Mouse (Mus musculus): ENCODE data around the gene Oas2. TPM values are rescaled to one million over a fixed set of nuclear protein-coding genes. Genes with fewer than 3 reads are reported as not detected.
"Not testable (repeated sequence)": the region's sequence is repeated elsewhere in the genome, so short reads cannot be mapped to it uniquely, and the experiment has no call there.

Oas2 gene
- total RNA-seq (2021) = under 1 TPM; 0.18 to 0.37 TPM
- long read RNA-seq, experiment 1 = 0 reads
- long read RNA-seq, experiment 2 = 0 reads

DNA sequence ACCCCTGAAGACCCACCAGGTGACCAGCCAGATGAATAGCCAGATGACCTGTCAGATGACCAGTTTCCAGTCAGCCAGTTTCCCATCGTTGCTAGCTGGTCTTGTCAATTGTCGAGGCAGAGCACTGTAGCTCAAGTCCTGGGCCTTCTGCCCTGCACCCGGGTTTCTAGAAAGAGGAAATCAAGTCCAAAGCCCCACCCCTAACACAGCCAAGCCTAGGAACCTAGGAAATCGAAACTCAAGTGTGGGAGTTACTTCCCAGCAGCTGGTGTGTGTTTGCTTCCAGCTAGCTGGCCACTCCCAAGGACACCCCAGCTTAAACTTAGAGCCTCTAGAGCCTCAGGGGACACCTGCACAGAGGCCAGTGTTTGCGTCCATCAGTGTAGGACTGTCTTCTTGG lies at the start of gene Oas2:
TSS of gene Oas2 (minus strand) at position 166 of the 400 bp plus-strand sequence.
- no peak for DNase-seq
- intact Hi-C loops (cut with DNase I) = no loop called here

- intact Hi-C loops (cut with DNase I); DNase-seq: not testable (repeated sequence)
These were observed 49.3 kb upstream of the Oas2 start for GRCm38 (mm10) chr5:120798943-120799342.

- DNase-seq; intact Hi-C loops (cut with DNase I): not testable (repeated sequence)
These were observed 48.5 kb upstream of the Oas2 start for GRCm38 (mm10) chr5:120798147-120798546.

GRCm38 (mm10) chr5:120795480-120796034 lies 45.9 kb upstream of the Oas2 start, which contains the start of gene Oas1e:
Oas1e (minus strand) TSS chr5:120795530.
- DNase-seq; intact Hi-C loops (cut with DNase I): not testable (repeated sequence)

DNA sequence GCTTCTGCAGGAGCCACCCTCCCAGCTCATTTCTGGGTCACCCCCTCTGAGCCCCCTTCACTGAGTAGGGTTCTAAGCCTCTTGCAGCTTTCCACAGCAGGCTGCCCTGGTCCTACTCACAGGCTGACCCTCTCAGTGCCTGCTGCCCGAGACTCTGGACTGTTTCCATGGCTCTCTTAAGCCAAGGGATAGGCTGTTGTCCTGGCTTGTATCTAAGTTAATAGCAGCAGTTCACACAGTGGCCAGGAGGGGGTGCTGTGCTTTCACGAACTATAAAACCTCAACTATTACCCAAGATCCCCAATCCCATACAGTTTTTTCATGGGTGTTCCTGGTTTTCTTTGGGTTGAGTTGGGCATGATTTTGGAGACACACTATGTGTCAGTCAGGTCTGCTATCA lies 43.4 kb upstream of the Oas2 start:
- intact Hi-C loops (cut with DNase I) = no loop called here

DNA sequence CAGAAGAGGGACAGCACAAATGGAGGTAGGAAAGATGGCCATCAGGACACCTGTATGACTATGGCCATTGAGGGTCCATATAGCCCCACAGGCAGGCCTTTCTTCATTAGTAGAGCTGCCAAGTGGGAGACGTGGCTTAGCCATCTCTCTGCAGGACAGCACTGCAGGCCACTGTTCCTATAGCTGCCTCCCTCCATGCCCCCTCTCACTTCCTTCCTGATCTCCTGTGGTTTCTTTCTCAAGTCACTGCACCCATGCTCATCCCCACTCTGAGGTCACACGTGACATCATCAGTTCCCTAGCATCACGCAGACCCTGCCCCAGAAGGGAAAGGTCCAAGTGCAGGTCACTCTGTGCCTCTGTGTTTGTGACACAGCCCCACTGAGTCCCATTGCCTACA lies 37.4 kb upstream of the Oas2 start:
- no peak for DNase-seq
- intact Hi-C loops (cut with DNase I) = no loop called here

More for the DNA sequence above, 43.4 kb upstream of the Oas2 start:
- peak in 1 of 2 experiments; percentile 25 for DNase-seq

- intact Hi-C loops (cut with DNase I) = no loop called here
- DNase-seq = no peak
These were observed 32.8 kb upstream of the Oas2 start for GRCm38 (mm10) chr5:120782446-120782845.

- intact Hi-C loops (cut with DNase I) = no loop called here
- no peak for DNase-seq
These were observed 32.0 kb upstream of the Oas2 start for GRCm38 (mm10) chr5:120781646-120782045.

- intact Hi-C loops (cut with DNase I) = no loop called here
- DNase-seq = no peak
These were observed 30.3 kb upstream of the Oas2 start for GRCm38 (mm10) chr5:120779922-120780321.

DNA sequence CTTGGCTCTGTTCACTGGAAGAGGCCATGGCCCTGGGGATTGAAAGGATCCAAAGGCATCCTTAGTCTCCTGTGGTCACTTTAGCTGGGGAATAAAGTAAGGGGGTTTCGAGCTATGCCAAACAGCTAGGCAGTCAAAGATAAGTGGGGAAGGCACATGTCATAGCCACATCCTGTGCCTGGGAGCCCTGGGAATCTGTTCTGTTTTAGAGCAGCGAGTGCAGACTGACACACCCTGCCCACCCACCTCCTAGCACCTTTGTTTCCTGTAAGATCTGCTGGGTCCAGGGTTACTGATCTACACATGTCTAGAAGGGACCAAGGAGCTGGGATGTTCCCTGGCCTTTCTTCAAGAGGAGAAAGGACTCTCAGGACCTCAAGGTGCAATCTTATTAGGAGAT lies 29.3 kb upstream of the Oas2 start:
- intact Hi-C loops (cut with DNase I) = no loop called here
- DNase-seq = no peak

GRCm38 (mm10) chr5:120777478-120777877 lies 27.8 kb upstream of the Oas2 start, which contains the start of gene Oas3:
Oas3 (minus strand) TSS chr5:120777661.
- DNase-seq = no peak
- intact Hi-C loops (cut with DNase I) = no loop called here

- no peak for DNase-seq
- intact Hi-C loops (cut with DNase I) = no loop called here
These were observed 27.1 kb upstream of the Oas2 start for GRCm38 (mm10) chr5:120776801-120777200.

- intact Hi-C loops (cut with DNase I) = no loop called here
- no peak for DNase-seq
These were observed 25.8 kb upstream of the Oas2 start for GRCm38 (mm10) chr5:120775287-120775985.

GRCm38 (mm10) chr5:120769396-120769795 lies 19.7 kb upstream of the Oas2 start:
- no peak for DNase-seq
- intact Hi-C loops (cut with DNase I) = no loop called here

- intact Hi-C loops (cut with DNase I) = no loop called here
- DNase-seq = no peak
These were observed 15.4 kb upstream of the Oas2 start for GRCm38 (mm10) chr5:120765010-120765409.

DNA sequence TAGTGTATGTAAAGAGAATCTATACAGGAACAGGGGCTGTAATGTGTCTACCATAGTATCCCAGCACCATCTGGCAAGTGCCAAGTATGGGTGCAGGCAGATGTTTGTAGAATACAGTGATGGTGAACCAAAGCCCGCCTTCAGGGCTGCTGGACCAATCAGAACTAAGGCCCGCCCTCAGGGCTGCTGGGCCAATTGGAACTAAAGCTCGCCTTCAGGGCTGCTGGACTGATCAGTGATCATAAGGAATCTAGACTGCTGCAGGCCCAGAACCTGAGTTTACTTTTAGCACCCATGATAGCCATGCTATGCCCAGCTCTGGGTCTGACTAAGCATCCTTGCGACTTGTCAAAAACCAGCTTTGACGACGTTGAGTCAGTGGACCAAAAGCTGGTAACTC lies 12.2 kb upstream of the Oas2 start:
- DNase-seq = no peak
- intact Hi-C loops (cut with DNase I) = no loop called here

DNA sequence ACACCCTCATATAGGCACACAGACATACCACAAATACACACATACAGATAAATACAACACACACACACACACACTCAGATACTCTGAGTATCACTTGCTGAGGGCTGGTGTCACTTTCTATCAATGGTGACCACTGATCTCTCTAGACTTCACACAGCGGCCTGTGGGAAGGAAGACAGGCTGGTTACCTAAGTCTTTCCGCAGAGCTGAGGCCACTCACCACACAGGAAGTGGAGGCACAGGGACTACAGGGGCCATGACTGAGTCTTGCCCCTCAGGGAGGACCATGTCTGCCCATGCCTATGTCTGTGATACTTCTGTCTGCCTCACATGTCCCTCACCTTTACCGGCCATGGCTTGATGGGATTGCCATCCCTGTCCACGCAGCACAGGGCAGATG lies 4.6 kb upstream of the Oas2 start:
- no peak for DNase-seq
- intact Hi-C loops (cut with DNase I) = no loop called here

DNA sequence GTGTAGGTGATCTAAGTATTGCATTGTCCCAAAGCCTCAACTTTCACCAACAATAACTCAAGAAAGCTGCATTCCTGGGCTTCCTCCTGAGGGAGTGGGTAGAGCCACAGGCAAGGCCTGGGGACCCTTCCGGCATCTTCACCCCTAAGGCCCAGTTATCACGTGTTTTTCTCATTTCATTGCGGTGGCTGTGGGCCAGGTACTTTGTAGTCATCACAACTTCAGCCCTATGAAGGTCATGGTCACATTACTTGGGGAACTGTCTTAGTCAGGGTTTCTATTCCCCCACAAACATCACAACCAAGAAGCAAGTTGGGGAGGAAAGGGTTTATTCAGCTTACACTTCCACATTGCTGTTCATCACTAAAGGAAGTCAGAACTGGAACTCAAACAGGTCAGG lies 3.1 kb upstream of the Oas2 start:
- DNase-seq = no peak
- intact Hi-C loops (cut with DNase I) = no loop called here

- DNase-seq = no peak
- intact Hi-C loops (cut with DNase I) = no loop called here
These were observed 1.6 kb upstream of the Oas2 start for GRCm38 (mm10) chr5:120751206-120751605.

DNA sequence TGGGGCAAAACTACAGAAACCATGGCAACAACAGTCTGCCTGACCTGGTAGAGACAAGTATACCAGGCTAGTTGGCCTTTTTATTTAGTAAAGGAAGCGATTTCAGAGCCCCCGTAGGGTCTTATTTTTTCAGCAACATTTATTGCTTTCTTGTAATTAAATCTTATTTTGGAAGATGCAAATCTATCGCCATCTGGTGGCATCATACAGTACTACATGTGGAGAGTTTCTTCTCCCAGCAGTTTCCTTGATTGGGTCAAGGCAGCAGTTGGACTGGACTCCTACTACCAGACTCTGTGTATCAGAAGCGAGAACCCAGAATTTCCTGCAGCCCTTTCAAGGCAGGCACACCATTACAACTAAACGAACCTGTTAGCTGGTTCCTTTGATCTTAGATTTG lies 3.2 kb downstream of the Oas2 start:
- DNase-seq = no peak
- intact Hi-C loops (cut with DNase I) = no loop called here

- intact Hi-C loops (cut with DNase I) = no loop called here
- no peak for DNase-seq
These were observed 7.5 kb downstream of the Oas2 start for GRCm38 (mm10) chr5:120742125-120742524.

- no peak for DNase-seq
- intact Hi-C loops (cut with DNase I) = no loop called here
These were observed 15.2 kb downstream of the Oas2 start for GRCm38 (mm10) chr5:120734380-120734990.
